In genomic region chr11:32141627-32142586, GRCm38 (mm10) we compare ENCODE assay signal across 11 mouse cellular contexts. TPM values are rescaled to one million over a fixed set of nuclear protein-coding genes. Genes with fewer than 3 reads are reported as not detected.
DNase-seq lines count a peak whose midpoint lies in the region; ATAC-seq and TF ChIP-seq lines count a peak whose summit lies in the region.
"Had no signal": no experiment of that assay in that cellular context is flagged by ENCODE, and none has a peak within 500 bp of the region (broad histone marks: within the 10 kb centered on the region; RNA-seq: fewer than 3 reads in every experiment).

No protein-coding gene starts in this region.

- H3K4me1 ChIP-seq in neural tube, embryonic 11.5 days (ENCODE audit: control insufficient read depth, insufficient read depth, low read length), result peaks cover 5% of the 10 kb centered on the region
- peaks cover 9% of the 10 kb centered on the region; the same call in 1 of the 2 replicates for H3K4me1 ChIP-seq in forebrain, postnatal 0 days (ENCODE audit: insufficient read depth)
- peaks cover 39% of the 10 kb centered on the region for H3K4me1 ChIP-seq in midbrain, embryonic 10.5 days

- WGBS in neural tube, embryonic 11.5 days, result 42% methylated on average over 15 of the region's 15 CpGs
- WGBS in forebrain, postnatal 0 days, result 21% methylated on average over 15 of the region's 15 CpGs
- WGBS in midbrain, embryonic 10.5 days, result 79% methylated on average over 15 of the region's 15 CpGs

- no peaks in the 10 kb centered on the region for H3K36me3 ChIP-seq in neural tube, embryonic 11.5 days (ENCODE audit: control insufficient read depth, insufficient read depth, low read length)
- H3K36me3 ChIP-seq in forebrain, postnatal 0 days (ENCODE audit: insufficient read depth), result no peaks in the 10 kb centered on the region
- H3K36me3 ChIP-seq in midbrain, embryonic 10.5 days, result no peaks in the 10 kb centered on the region
- H3K36me3 ChIP-seq: kidney, embryonic 15.5 days; limb, embryonic 12.5 days had no signal

- H3K27ac ChIP-seq in neural tube, embryonic 11.5 days (ENCODE audit: low read depth, low read length), result no peak overlapping the region
- peak overlapping the region; percentile 72 for H3K27ac ChIP-seq in forebrain, postnatal 0 days (ENCODE audit: low read depth, low read length)
- peak overlapping the region; percentile 53; the same call in 1 of the 2 replicates for H3K27ac ChIP-seq in midbrain, embryonic 10.5 days (replicated peaks)
- H3K27ac ChIP-seq: kidney, embryonic 15.5 days; limb, embryonic 12.5 days had no signal

- H3K9ac ChIP-seq in neural tube, embryonic 11.5 days (ENCODE audit: low read length), result no peak overlapping the region
- H3K9ac ChIP-seq in forebrain, postnatal 0 days, result no peak overlapping the region
- H3K9ac ChIP-seq: kidney, embryonic 15.5 days; limb, embryonic 12.5 days had no signal

- peak; percentile 54 for DNase-seq in neural tube, embryonic 11.5 days (ENCODE audit: low spot score)
- DNase-seq in neural tube, embryonic 10.5 days (ENCODE audit: extremely low spot score, low spot score), result no peak
- DNase-seq in forebrain, postnatal 0 days, result peak; percentile 78
- DNase-seq in midbrain, embryonic 10.5 days (ENCODE audit: low spot score), result no peak
- no peak for DNase-seq in right cerebral cortex, postnatal 14 days
- no peak for DNase-seq in kidney, postnatal 4 days
- no peak for DNase-seq in right cerebral cortex, adult 18-20 months
- DNase-seq: right cerebral cortex, postnatal 25 days had no signal

- no peak overlapping the region for H3K4me3 ChIP-seq in neural tube, embryonic 11.5 days (ENCODE audit: low read depth, low read length)
- H3K4me3 ChIP-seq in forebrain, postnatal 0 days (ENCODE audit: low read depth, low read length), result no peak overlapping the region
- H3K4me3 ChIP-seq in midbrain, embryonic 10.5 days, result no peak overlapping the region
- H3K4me3 ChIP-seq: kidney, embryonic 15.5 days; limb, embryonic 12.5 days had no signal

- H3K9me3 ChIP-seq in neural tube, embryonic 11.5 days (ENCODE audit: control insufficient read depth, low read length), result no peaks in the 10 kb centered on the region
- H3K9me3 ChIP-seq in forebrain, postnatal 0 days (ENCODE audit: low read length), result no peaks in the 10 kb centered on the region
- no peaks in the 10 kb centered on the region for H3K9me3 ChIP-seq in midbrain, embryonic 10.5 days (replicated peaks)
- H3K9me3 ChIP-seq: kidney, embryonic 15.5 days; limb, embryonic 12.5 days had no signal

- H3K4me2 ChIP-seq in neural tube, embryonic 11.5 days (ENCODE audit: low read depth), result no peak overlapping the region
- no peak overlapping the region for H3K4me2 ChIP-seq in forebrain, postnatal 0 days (ENCODE audit: low read depth)
- H3K4me2 ChIP-seq: kidney, embryonic 15.5 days; limb, embryonic 12.5 days had no signal

- ATAC-seq in neural tube, embryonic 11.5 days (ENCODE audit: insufficient read depth, low FRiP score, low TSS enrichment), result no peak
- peak; percentile 86 for ATAC-seq in forebrain, postnatal 0 days

- H3K27me3 ChIP-seq in neural tube, embryonic 11.5 days (ENCODE audit: control insufficient read depth, insufficient read depth, low read length), result no peaks in the 10 kb centered on the region
- H3K27me3 ChIP-seq in forebrain, postnatal 0 days (ENCODE audit: insufficient read depth, low read length), result no peaks in the 10 kb centered on the region
- no peaks in the 10 kb centered on the region for H3K27me3 ChIP-seq in midbrain, embryonic 10.5 days (ENCODE audit: low read depth, poor library complexity, severe bottlenecking)
- H3K27me3 ChIP-seq: kidney, embryonic 15.5 days; limb, embryonic 12.5 days had no signal

- no peak for TF ChIP-seq CTCF in forebrain, postnatal 0 days (IDR thresholded peaks at IDR 0.05; ENCODE audit: low read depth)

RNA-seq across cellular contexts. Expression of gene Il9r, which starts 58.2 kb away (rescaled TPM):
- polyA plus RNA-seq in neural tube, embryonic 11.5 days (2014; fragmentation: Nextera tagmentation; extraction: Ambion mirVana), result 0.07 TPM in 1 of 2 replicates, not detected in the other
- not detected in 2 replicates for total RNA-seq in forebrain, postnatal 0 days (2014; rRNA removed)
- not detected in 2 replicates for polyA plus RNA-seq in forebrain, postnatal 0 days (2015; fragmentation: Nextera tagmentation; extraction: Ambion mirVana)
- polyA plus RNA-seq in midbrain, embryonic 10.5 days (2016; fragmentation: Nextera tagmentation; extraction: Ambion mirVana), result 0.05 TPM in 1 of 2 replicates, not detected in the other
- total RNA-seq: gastrocnemius, postnatal 36 days had no signal
- polyA plus RNA-seq: kidney, embryonic 15.5 days had no signal

Comparison
In these comparisons a context has a peak if more than half of its experiments do, and no peak if none do; other contexts are left out.
1. DNase-seq: peak in neural tube, embryonic 11.5 days (single experiment) and forebrain, postnatal 0 days (single experiment); none in neural tube, embryonic 10.5 days (single experiment), midbrain, embryonic 10.5 days (single experiment), right cerebral cortex, postnatal 14 days (single experiment), kidney, postnatal 4 days (0 of 2) and right cerebral cortex, adult 18-20 months (single experiment).